Mouse (Mus musculus): ENCODE measurements at regions not wholly inside any gene's neighbourhood (a gene's known extent, or its start where the extent isn't known, plus 50 kb on each side); places are given as distances from the start of the nearest gene placed in this dataset.
A peak's percentile ranks its signal among the peaks of the same experiment; 100 is the strongest.

GRCm38 (mm10) chr3:144378524-144379225 lies 173.7 kb upstream of the Lmo4 start:
- H3K27me3 ChIP-seq = 0 out of 2 replicates have a peak, but pooled peaks cover 7% of the 10 kb centered on the region
- H3K36me3 ChIP-seq = no peaks in the 10 kb centered on the region
- H3K4me2 ChIP-seq = no peak overlapping the region
- peak overlapping the region; percentile 53; the same call in 1 of the 2 replicates for H3K27ac ChIP-seq
- 79% methylated on average over 8 of the region's 8 CpGs for WGBS
- H3K4me3 ChIP-seq = no peak overlapping the region
- H3K9ac ChIP-seq = no peak overlapping the region
- H3K9me3 ChIP-seq = no peaks in the 10 kb centered on the region
- peaks cover 36% of the 10 kb centered on the region for H3K4me1 ChIP-seq (replicated peaks)
- peak; percentile 52; the same call in 1 of the 2 replicates for ATAC-seq (ENCODE audit: low FRiP score)

- H3K27me3 ChIP-seq = 0 out of 2 replicates have a peak, but pooled peaks cover 7% of the 10 kb centered on the region
- H3K27ac ChIP-seq = peak overlapping the region; percentile 14; the same call in 1 of the 2 replicates
- no peaks in the 10 kb centered on the region for H3K9me3 ChIP-seq
- no peaks in the 10 kb centered on the region for H3K36me3 ChIP-seq
- H3K4me1 ChIP-seq (replicated peaks) = peaks cover 36% of the 10 kb centered on the region
- no peak overlapping the region for H3K9ac ChIP-seq
- H3K4me2 ChIP-seq = no peak overlapping the region
- peak; percentile 71 for ATAC-seq (ENCODE audit: low FRiP score)
- no peak overlapping the region for H3K4me3 ChIP-seq
- 29% methylated on average over 18 of the region's 18 CpGs for WGBS
Observed at GRCm38 (mm10) chr3:144377626-144378523, 172.9 kb upstream of the Lmo4 start.

- no peak for ATAC-seq (ENCODE audit: low FRiP score)
- H3K4me1 ChIP-seq (replicated peaks) = peaks cover 36% of the 10 kb centered on the region
- no peak overlapping the region for H3K9ac ChIP-seq
- H3K4me3 ChIP-seq = no peak overlapping the region
- H3K9me3 ChIP-seq = no peaks in the 10 kb centered on the region
- 57% methylated on average over 15 of the region's 15 CpGs for WGBS
- H3K36me3 ChIP-seq = no peaks in the 10 kb centered on the region
- no peak overlapping the region for H3K4me2 ChIP-seq
- H3K27ac ChIP-seq = no peak overlapping the region
- H3K27me3 ChIP-seq = 0 out of 2 replicates have a peak, but pooled peaks cover 4% of the 10 kb centered on the region
Observed at GRCm38 (mm10) chr3:144376463-144377402, 171.7 kb upstream of the Lmo4 start.

- no peaks in the 10 kb centered on the region for H3K9me3 ChIP-seq
- H3K27me3 ChIP-seq = 0 out of 2 replicates have a peak, but pooled peaks cover 4% of the 10 kb centered on the region
- H3K36me3 ChIP-seq = no peaks in the 10 kb centered on the region
- ATAC-seq (ENCODE audit: low FRiP score) = no peak
- WGBS = 82% methylated on average over 12 of the region's 12 CpGs
- H3K27ac ChIP-seq = no peak overlapping the region
- peaks cover 34% of the 10 kb centered on the region for H3K4me1 ChIP-seq (replicated peaks)
- H3K4me3 ChIP-seq = no peak overlapping the region
- H3K9ac ChIP-seq = no peak overlapping the region
- H3K4me2 ChIP-seq = no peak overlapping the region
Observed at GRCm38 (mm10) chr3:144375725-144376412, 170.8 kb upstream of the Lmo4 start.

- no peaks in the 10 kb centered on the region for H3K36me3 ChIP-seq
- WGBS = 55% methylated on average over 4 of the region's 4 CpGs
- no peak overlapping the region for H3K27ac ChIP-seq
- peaks cover 14% of the 10 kb centered on the region for H3K4me1 ChIP-seq (replicated peaks)
- no peak for ATAC-seq (ENCODE audit: low FRiP score)
- H3K4me3 ChIP-seq = no peak overlapping the region
- no peak overlapping the region for H3K9ac ChIP-seq
- peaks cover 11% of the 10 kb centered on the region; the same call in 1 of the 2 replicates for H3K27me3 ChIP-seq
- no peaks in the 10 kb centered on the region for H3K9me3 ChIP-seq
- H3K4me2 ChIP-seq = peak overlapping the region; percentile 59; the same call in 1 of the 2 replicates
Observed at GRCm38 (mm10) chr3:144368300-144368699, 163.3 kb upstream of the Lmo4 start.

GRCm38 (mm10) chr3:144367766-144368116 lies 162.7 kb upstream of the Lmo4 start:
- Histone ChIP-seq H3K27me3 (peaks cover 11% of the 10 kb centered on the region; the same call in 1 of the 2 replicates), H3K4me1 (replicated peaks) (peaks cover 14% of the 10 kb centered on the region), H3K9me3 (no peaks in the 10 kb centered on the region), H3K4me2 (peak overlapping the region; percentile 59), H3K36me3 (no peaks in the 10 kb centered on the region), H3K4me3 (peak overlapping the region; percentile 34), H3K27ac (peak overlapping the region; percentile 15; the same call in 1 of the 2 replicates), H3K9ac (peak overlapping the region; percentile 43)
- peak; percentile 52 for ATAC-seq (ENCODE audit: low FRiP score)
- WGBS = 13% methylated on average over 7 of the region's 7 CpGs

- 17% methylated on average over 22 of the region's 22 CpGs for WGBS
- peak; percentile 66 for ATAC-seq (ENCODE audit: low FRiP score)
- Histone ChIP-seq H3K4me1 (replicated peaks) (peaks cover 14% of the 10 kb centered on the region), H3K27me3 (peaks cover 11% of the 10 kb centered on the region; the same call in 1 of the 2 replicates), H3K9me3 (no peaks in the 10 kb centered on the region), H3K4me2 (peak overlapping the region; percentile 59), H3K4me3 (peak overlapping the region; percentile 34), H3K9ac (peak overlapping the region; percentile 43), H3K27ac (peak overlapping the region; percentile 15; the same call in 1 of the 2 replicates), H3K36me3 (no peaks in the 10 kb centered on the region)
Observed at GRCm38 (mm10) chr3:144366976-144367765, 162.2 kb upstream of the Lmo4 start.

GRCm38 (mm10) chr3:144365894-144366293 lies 160.9 kb upstream of the Lmo4 start:
- peaks cover 14% of the 10 kb centered on the region for H3K4me1 ChIP-seq (replicated peaks)
- 36% methylated on average over 4 of the region's 4 CpGs for WGBS
- H3K27ac ChIP-seq = no peak overlapping the region
- H3K36me3 ChIP-seq = no peaks in the 10 kb centered on the region
- no peak overlapping the region for H3K9ac ChIP-seq
- no peak overlapping the region for H3K4me3 ChIP-seq
- peaks cover 11% of the 10 kb centered on the region; the same call in 1 of the 2 replicates for H3K27me3 ChIP-seq
- H3K9me3 ChIP-seq = no peaks in the 10 kb centered on the region
- H3K4me2 ChIP-seq = no peak overlapping the region
- ATAC-seq (ENCODE audit: low FRiP score) = no peak

- ATAC-seq (ENCODE audit: low FRiP score) = no peak
- Histone ChIP-seq H3K27me3 (0 out of 2 replicates have a peak, but pooled peaks cover 3% of the 10 kb centered on the region), H3K36me3 (no peaks in the 10 kb centered on the region), H3K9ac (no peak overlapping the region), H3K4me2 (no peak overlapping the region), H3K4me1 (replicated peaks) (peaks cover 12% of the 10 kb centered on the region), H3K27ac (no peak overlapping the region), H3K9me3 (no peaks in the 10 kb centered on the region), H3K4me3 (no peak overlapping the region)
- 60% methylated on average over 10 of the region's 10 CpGs for WGBS
Observed at GRCm38 (mm10) chr3:144362472-144362871, 157.5 kb upstream of the Lmo4 start.

GRCm38 (mm10) chr3:144361203-144361978 lies 156.4 kb upstream of the Lmo4 start:
- no peak overlapping the region for H3K4me2 ChIP-seq
- ATAC-seq (ENCODE audit: low FRiP score) = no peak
- H3K4me1 ChIP-seq (replicated peaks) = peaks cover 16% of the 10 kb centered on the region
- H3K36me3 ChIP-seq = no peaks in the 10 kb centered on the region
- WGBS = 85% methylated on average over 4 of the region's 4 CpGs
- H3K27ac ChIP-seq = no peak overlapping the region
- no peak overlapping the region for H3K4me3 ChIP-seq
- H3K9ac ChIP-seq = no peak overlapping the region
- 0 out of 2 replicates have a peak, but pooled peaks cover 3% of the 10 kb centered on the region for H3K27me3 ChIP-seq
- H3K9me3 ChIP-seq = no peaks in the 10 kb centered on the region
